Mouse (Mus musculus): Measurements from ENCODE around the gene Calcoco2. TPM values are rescaled to one million over a fixed set of nuclear protein-coding genes. Genes with fewer than 3 reads are reported as not detected.
"Not testable (repeated sequence)": the region's sequence is repeated elsewhere in the genome, so short reads cannot be mapped to it uniquely, and the experiment has no call there.

Gene Calcoco2
- total and polyA plus RNA-seq, 3 experiments: not detected

GRCm38 (mm10) chr11:96119401-96119800 is 7.6 kb upstream of the Calcoco2 start:
- H3K9ac ChIP-seq (ENCODE audit: control insufficient read depth, low read depth, low read length, poor library complexity, severe bottlenecking): no peak overlapping the region
- no peak overlapping the region for H3K4me3 ChIP-seq (ENCODE audit: control insufficient read depth in 1 of 2, insufficient read depth in 1 of 2, low read depth in 2 of 2, low read length in 2 of 2)
- no peak overlapping the region for H3K27ac ChIP-seq (ENCODE audit: control insufficient read depth, low read depth, low read length)
- peaks cover 0 to 3% of the 10 kb centered on the region in 2 experiments; a peak in 1 of 4 replicates for H3K4me1 ChIP-seq (ENCODE audit: control insufficient read depth in 1 of 2, insufficient read depth in 2 of 2, low read length in 2 of 2)
- no peak for DNase-seq (ENCODE audit: low read depth, low spot score)
- peaks cover 13 to 22% of the 10 kb centered on the region in 2 experiments for H3K27me3 ChIP-seq (ENCODE audit: control insufficient read depth in 1 of 2, insufficient read depth in 2 of 2, low read length in 2 of 2)
- no peaks in the 10 kb centered on the region for H3K79me2 ChIP-seq (ENCODE audit: control insufficient read depth, insufficient read depth, low read length, poor library complexity)
- peaks cover 0 to 2% of the 10 kb centered on the region in 2 experiments; a peak in 2 of 4 replicates for H3K36me3 ChIP-seq (ENCODE audit: control insufficient read depth in 1 of 2, insufficient read depth in 2 of 2, low read length in 2 of 2)
- TF ChIP-seq ZNF384 (IDR thresholded peaks at IDR 0.05; ENCODE audit: low read depth, low read length) (no peak), ZMIZ1 (IDR thresholded peaks at IDR 0.05; ENCODE audit: low read depth, low read length) (no peak)
- no peaks in the 10 kb centered on the region for H3K9me3 ChIP-seq (replicated peaks; ENCODE audit: insufficient read depth, low read length)

GRCm38 (mm10) chr11:96116925-96117324 is 5.2 kb upstream of the Calcoco2 start:
- peak; percentile 63; the same call in 1 of the 2 replicates for TF ChIP-seq TBP (IDR thresholded peaks at IDR 0.05; ENCODE audit: low read depth, low read length)
- TF ChIP-seq ZNF384 (IDR thresholded peaks at IDR 0.05; ENCODE audit: low read depth, low read length): peak; percentile 71
- not testable (repeated sequence) for H3K4me3 ChIP-seq (ENCODE audit: control insufficient read depth in 1 of 2, insufficient read depth in 1 of 2, low read depth in 2 of 2, low read length in 2 of 2)

GRCm38 (mm10) chr11:96116116-96116515 is 4.4 kb upstream of the Calcoco2 start:
- peaks cover 0 to 3% of the 10 kb centered on the region in 2 experiments; a peak in 1 of 4 replicates for H3K4me1 ChIP-seq (ENCODE audit: control insufficient read depth in 1 of 2, insufficient read depth in 2 of 2, low read length in 2 of 2)
- H3K9ac ChIP-seq (ENCODE audit: control insufficient read depth, low read depth, low read length, poor library complexity, severe bottlenecking): no peak overlapping the region
- H3K9me3 ChIP-seq (replicated peaks; ENCODE audit: insufficient read depth, low read length): no peaks in the 10 kb centered on the region
- no peak overlapping the region for H3K4me3 ChIP-seq (ENCODE audit: control insufficient read depth in 1 of 2, insufficient read depth in 1 of 2, low read depth in 2 of 2, low read length in 2 of 2)
- H3K27me3 ChIP-seq (ENCODE audit: control insufficient read depth in 1 of 2, insufficient read depth in 2 of 2, low read length in 2 of 2): peaks cover 1 to 10% of the 10 kb centered on the region in 2 experiments
- H3K36me3 ChIP-seq (ENCODE audit: control insufficient read depth in 1 of 2, insufficient read depth in 2 of 2, low read length in 2 of 2): peaks cover 0 to 2% of the 10 kb centered on the region in 2 experiments; a peak in 2 of 4 replicates
- DNase-seq (ENCODE audit: low read depth, low spot score): no peak
- no peak overlapping the region for H3K27ac ChIP-seq (ENCODE audit: control insufficient read depth, low read depth, low read length)
- no peaks in the 10 kb centered on the region for H3K79me2 ChIP-seq (ENCODE audit: control insufficient read depth, insufficient read depth, low read length, poor library complexity)
- TF ChIP-seq EP300 (IDR thresholded peaks at IDR 0.05; ENCODE audit: low read depth in 1 of 2, low read length in 2 of 2): no peak
- peak; percentile 68 for TF ChIP-seq ZNF384 (IDR thresholded peaks at IDR 0.05; ENCODE audit: low read depth, low read length)

More at GRCm38 (mm10) chr11:96116925-96117324, 5.2 kb upstream of the Calcoco2 start:
- not testable (repeated sequence) for H3K79me2 ChIP-seq (ENCODE audit: control insufficient read depth, insufficient read depth, low read length, poor library complexity); H3K36me3 ChIP-seq (ENCODE audit: control insufficient read depth in 1 of 2, insufficient read depth in 2 of 2, low read length in 2 of 2); H3K27ac ChIP-seq (ENCODE audit: control insufficient read depth, low read depth, low read length); H3K9ac ChIP-seq (ENCODE audit: control insufficient read depth, low read depth, low read length, poor library complexity, severe bottlenecking); H3K9me3 ChIP-seq (replicated peaks; ENCODE audit: insufficient read depth, low read length); H3K4me1 ChIP-seq (ENCODE audit: control insufficient read depth in 1 of 2, insufficient read depth in 2 of 2, low read length in 2 of 2)
- DNase-seq (ENCODE audit: low read depth, low spot score): peak; percentile 47
- H3K27me3 ChIP-seq (ENCODE audit: control insufficient read depth in 1 of 2, insufficient read depth in 2 of 2, low read length in 2 of 2): peaks cover 6 to 13% of the 10 kb centered on the region in 2 experiments

- no peak overlapping the region for H3K27ac ChIP-seq (ENCODE audit: control insufficient read depth, low read depth, low read length)
- no peak for DNase-seq (ENCODE audit: low read depth, low spot score)
- no peak overlapping the region for H3K4me3 ChIP-seq (ENCODE audit: control insufficient read depth in 1 of 2, insufficient read depth in 1 of 2, low read depth in 2 of 2, low read length in 2 of 2)
- no peak for TF ChIP-seq NELFE (IDR thresholded peaks at IDR 0.05; ENCODE audit: low read depth, low read length)
- H3K79me2 ChIP-seq (ENCODE audit: control insufficient read depth, insufficient read depth, low read length, poor library complexity): no peaks in the 10 kb centered on the region
- peaks cover 1 to 9% of the 10 kb centered on the region in 2 experiments for H3K27me3 ChIP-seq (ENCODE audit: control insufficient read depth in 1 of 2, insufficient read depth in 2 of 2, low read length in 2 of 2)
- H3K9ac ChIP-seq (ENCODE audit: control insufficient read depth, low read depth, low read length, poor library complexity, severe bottlenecking): no peak overlapping the region
- H3K4me1 ChIP-seq (ENCODE audit: control insufficient read depth in 1 of 2, insufficient read depth in 2 of 2, low read length in 2 of 2): peaks cover 0 to 3% of the 10 kb centered on the region in 2 experiments; a peak in 1 of 4 replicates
- H3K36me3 ChIP-seq (ENCODE audit: control insufficient read depth in 1 of 2, insufficient read depth in 2 of 2, low read length in 2 of 2): peaks cover 0 to 2% of the 10 kb centered on the region in 2 experiments; a peak in 2 of 4 replicates
- H3K9me3 ChIP-seq (replicated peaks; ENCODE audit: insufficient read depth, low read length): no peaks in the 10 kb centered on the region
Measured at GRCm38 (mm10) chr11:96115416-96115815, 3.7 kb upstream of the Calcoco2 start.
